Mouse (Mus musculus) cortical plate, adult 2 months (tissue): ENCODE measurements at regions not wholly inside any gene's neighbourhood (a gene's known extent, or its start where the extent isn't known, plus 50 kb on each side); places are given as distances from the start of the nearest gene placed in this dataset.

Source experiments
- CTCF ChIP-seq: fragments of 200-500 bp; IDR thresholded peaks from 2 replicates; pipeline ENCODE4 v1.5.1; 2011; ENCODE audit warnings: mild to moderate bottlenecking, control low read depth, low read length; ENCODE audit not compliant: insufficient read depth; ENCODE audit errors: extremely low read depth
- POLR2A ChIP-seq: fragments of 200-500 bp; IDR thresholded peaks from 2 replicates; pipeline ENCODE4 v1.6.1; 2011; ENCODE audit warnings: mild to moderate bottlenecking, low read length, control low read depth; ENCODE audit not compliant: insufficient read depth; ENCODE audit errors: extremely low read depth

DNA sequence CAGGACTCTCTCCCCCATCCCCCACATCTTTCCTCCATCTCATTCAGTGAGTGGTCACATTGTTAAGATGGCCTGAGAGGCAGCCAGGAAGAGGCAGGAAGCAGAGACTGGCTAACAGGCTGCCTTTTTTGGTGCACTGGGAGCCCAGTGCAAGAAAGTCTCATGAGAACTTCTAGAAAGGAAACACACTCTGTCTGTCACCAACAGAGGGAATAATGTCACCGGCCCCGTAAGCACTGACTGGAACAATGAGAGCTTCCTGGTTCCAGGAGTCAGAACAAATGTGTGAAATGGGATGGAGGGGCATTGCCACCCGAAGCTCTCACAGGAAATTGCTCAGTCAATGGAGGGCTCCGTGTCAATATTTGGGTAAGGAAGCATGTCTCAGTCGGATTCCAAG lies 111.3 kb upstream of the Arglu1 start:
- no peak for TF ChIP-seq CTCF
- TF ChIP-seq POLR2A = no peak
